Mouse (Mus musculus) thymus, adult 18-20 months (tissue): ENCODE results near the gene Stra6l.

Source experiments
- DNase-seq, 2 experiments: peaks; one replicate each; pipeline ENCODE4 v3.0.0; 2022; ENCODE audit warnings: mixed read lengths in 2 of 2

Stra6l gene

DNA sequence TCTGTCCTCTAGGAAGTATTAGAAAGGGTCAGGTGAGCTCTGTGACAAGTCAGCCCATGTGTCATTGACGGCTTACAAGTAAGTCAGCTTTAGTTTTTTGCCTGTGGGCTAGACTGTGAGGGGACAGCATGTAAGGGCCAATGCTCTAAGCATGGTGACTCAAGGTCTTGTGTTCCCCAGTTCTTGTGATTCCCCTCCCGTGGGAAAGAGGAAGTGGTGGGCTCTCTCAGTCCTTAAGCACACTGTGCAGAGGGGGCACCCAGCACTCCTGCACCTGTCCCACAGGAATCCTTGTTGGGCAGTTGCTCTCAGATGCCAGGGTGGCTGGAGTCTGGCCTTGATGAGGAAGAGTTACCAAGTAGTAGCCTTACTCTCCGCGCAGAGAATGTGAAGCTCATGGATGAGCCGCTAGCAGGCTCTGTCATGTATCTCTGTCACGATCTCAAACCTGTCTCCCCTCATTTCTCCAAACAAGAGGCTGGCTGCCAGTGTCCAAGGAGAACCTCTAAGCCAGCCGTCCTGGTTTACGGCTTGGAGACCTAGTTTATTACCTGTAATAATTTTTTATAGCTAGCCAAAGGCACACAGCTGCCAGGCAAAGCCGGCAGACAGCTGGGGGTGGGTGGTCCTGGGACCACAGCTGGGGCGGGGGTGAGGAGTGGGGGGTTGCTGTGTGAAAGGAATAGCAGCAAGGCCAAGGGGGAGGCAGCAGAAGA is at the start of gene Stra6l:
TSS of gene Stra6l (plus strand) at position 556 of the 716 bp plus-strand sequence.
- no peak for DNase-seq

DNA sequence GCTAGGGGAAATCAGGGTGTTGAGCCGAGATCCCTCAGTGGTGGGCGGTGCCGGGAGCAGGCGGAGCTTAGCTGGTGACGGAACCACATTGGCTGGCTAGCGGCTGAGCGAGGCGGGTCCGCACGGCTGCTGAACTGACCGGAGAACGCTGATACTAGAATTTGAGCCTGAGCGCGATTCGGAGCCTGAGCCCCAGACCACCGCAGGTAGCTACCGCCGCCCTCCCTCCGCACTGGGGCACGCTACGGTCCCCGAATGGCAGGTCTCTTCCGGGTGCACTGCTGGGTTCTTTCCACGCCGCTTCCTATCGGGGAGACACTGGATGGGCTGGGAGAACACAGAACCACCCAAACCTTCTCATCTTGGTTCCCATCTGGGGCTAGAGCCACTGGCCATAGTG is 49.5 kb upstream of the Stra6l start, which contains the start of gene Aldh1b1:
TSS of gene Aldh1b1 (plus strand) at position 59 of the 400 bp plus-strand sequence.
- DNase-seq, result peak; percentile 32 to 47

DNA sequence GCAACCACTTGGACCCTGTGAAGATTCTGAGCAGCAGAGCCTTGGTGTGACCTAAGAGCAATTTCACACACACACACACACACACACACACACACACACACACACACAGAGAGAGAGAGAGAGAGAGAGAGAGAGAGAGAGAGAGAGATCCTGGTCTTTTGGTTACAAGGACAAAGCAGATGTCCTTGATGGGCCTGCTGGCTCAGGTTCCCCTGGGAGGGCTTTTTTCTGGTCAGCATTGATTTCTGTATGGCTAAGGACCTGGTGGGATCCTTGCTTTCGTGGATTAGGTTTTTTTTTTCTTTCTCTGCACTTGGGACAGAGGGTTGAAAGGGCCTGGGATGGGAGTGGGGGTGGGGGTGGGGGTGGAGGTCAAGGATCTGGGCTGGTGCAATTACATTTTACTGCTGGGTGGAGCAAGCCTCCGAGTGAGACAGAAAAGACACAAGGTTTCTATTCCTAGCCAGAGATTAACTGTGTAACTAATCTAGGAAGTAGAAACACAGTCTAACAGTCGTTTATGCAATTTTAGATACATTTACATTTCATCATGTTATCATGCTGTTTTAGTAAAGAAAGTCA is 48.4 kb upstream of the Stra6l start:
- DNase-seq, result no peak

DNA sequence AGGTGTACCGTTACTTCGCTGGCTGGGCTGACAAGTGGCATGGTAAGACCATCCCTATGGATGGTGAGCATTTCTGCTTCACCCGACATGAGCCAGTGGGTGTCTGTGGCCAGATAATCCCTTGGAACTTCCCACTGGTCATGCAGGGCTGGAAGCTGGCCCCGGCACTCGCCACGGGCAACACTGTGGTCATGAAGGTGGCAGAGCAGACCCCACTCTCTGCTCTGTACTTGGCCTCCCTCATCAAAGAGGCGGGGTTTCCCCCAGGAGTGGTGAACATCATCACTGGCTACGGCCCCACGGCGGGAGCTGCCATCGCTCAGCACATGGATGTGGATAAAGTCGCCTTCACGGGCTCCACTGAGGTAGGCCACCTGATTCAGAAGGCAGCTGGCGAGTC is 45.6 kb upstream of the Stra6l start:
- no peak for DNase-seq

DNA sequence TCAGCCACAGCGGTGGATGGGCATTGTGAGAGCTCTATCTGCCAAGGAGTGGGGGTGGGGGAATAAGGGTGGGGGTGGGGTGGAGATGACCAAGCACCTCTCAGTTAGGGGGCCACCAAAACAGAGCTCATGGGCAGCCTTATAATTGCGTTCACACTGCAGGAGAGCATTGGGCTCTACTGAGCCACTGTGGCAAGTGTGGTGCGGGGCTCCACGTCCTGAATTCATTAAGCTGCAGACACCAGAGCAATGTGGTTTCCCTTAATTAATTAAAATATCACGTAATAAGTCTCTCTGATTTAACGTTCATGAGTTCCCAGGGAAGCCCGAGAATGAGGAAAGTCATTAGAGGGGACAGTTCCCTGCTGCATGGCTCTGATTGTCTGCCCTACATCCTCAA is 40.4 kb upstream of the Stra6l start:
- no peak for DNase-seq

DNA sequence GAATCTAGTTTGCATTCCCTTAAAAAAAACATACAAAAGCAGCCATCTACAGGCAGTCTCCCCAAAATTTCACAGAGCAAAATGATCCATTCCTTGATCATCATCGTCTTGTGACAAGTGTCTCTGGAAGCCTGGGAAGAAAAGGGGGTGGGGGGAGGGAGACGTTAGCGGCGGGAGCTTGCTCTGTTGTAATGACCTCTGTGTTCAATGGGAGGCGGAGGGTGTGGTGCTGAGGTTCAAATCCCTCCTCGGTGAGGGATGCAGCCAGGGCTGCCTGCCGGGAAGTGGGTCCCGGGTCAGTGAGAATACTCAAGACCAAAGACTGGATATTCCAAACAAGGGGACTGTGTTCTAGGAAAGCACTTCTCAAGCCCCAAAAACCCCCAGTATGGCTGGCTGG is 37.2 kb upstream of the Stra6l start:
- DNase-seq, result no peak

DNA sequence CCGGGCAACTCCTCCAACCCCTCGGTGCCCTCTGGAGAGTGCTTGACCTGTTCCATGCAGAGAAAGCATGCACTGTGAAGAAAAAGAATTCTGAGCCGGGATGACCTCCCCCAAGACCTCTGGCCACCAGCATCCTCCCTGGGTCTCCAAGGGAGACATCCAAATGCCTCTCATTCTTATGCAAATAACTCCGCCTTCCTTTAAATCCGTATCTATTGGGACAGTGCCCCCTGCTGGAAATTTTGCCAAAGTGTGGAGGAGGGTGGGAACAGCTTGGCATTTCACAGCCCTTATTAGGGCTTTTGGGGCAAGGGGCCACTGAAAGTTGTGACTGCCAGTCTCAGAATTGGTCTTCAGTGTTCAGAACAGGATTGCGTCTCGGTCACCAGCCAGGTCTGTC is 32.9 kb upstream of the Stra6l start:
- DNase-seq, result no peak

DNA sequence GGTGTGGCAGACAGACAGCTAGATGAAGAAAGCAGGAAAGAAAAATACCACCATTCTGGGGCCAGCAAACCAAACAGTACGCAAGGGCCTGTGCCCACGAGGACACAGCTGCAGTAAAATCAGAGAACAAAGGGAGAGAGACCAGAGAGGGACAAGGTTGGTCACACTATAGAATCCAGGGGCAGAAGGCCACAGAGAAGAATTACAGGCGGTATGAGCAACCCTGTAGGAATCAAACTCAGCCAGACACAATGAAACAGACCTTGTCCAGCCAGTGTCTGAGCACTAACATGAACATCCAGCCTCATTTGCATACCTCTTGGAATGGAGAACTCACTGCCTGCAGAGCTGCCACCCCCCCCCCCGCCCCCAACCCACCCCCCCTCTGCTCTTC is 29.7 kb upstream of the Stra6l start:
- DNase-seq, result no peak

DNA sequence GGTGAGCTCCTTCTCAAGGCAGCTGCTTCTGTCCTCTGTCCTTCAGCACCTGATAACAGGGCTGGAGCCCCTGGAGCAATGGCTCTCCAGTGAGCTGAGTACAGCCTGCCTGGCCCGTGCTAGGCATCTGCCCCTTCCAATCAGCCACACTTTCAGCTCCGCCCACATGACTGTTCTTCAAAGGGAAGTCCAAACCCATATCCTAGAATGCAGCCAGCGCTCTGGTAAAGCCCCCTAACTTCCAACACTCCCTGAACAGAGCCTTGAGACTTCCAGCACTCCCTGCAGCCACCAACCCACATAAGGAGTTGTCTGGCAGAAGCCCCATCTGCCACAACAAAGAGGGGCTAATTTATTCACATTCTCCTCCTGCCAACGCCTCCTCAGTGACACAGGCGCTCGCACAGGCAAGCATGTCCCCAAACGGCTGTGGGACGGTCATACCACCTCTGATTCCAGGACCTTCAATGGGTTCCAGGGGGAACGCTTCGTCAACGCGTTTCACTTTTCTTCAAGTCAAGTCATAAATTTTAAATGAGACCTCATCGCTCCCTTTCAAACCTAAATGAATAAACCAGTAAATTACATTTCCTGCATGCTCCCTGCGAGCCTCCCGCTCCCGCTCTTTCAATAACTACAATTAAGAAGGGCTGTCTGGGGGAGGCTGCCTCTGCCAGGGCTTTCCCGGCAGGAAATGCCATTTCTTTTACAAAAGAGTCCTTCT is 29.1 kb upstream of the Stra6l start:
- DNase-seq, result no peak

DNA sequence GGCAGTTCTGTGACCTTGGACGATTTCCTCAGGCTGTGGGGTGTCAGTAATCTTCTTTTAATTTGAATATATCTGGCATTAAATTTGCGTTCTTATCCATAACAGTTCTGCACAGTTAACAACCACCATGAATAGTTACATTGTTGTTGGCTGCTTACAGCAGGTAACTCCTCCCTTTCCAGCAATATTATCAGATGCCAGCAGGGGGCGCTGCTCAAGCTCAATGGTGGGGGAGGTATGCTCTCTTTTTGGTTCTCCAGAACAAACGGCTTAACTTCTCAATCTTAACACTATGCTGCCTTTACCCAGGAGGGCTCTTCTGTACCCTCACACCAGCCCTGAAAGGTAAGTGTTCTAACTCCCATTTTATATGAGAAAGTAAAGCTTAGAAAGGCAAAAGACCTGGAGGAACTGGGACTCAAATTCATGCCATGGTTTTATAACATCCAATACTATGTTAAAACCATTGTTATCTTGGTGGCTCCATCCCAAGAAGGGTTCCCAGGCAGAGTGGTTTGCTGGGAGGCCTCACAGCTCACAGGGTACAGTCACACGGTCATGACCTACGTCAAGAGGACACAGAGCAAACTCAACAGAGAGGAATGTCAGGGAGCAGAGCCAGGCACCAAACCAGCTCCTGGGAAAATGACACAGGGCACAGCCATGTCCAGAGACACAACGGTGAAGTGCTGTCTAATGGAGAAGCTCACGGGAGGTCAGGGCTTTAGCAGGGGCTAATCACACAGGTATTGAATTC is 28.2 kb upstream of the Stra6l start:
- DNase-seq, result peak in 1 of 2 experiments; percentile 15

DNA sequence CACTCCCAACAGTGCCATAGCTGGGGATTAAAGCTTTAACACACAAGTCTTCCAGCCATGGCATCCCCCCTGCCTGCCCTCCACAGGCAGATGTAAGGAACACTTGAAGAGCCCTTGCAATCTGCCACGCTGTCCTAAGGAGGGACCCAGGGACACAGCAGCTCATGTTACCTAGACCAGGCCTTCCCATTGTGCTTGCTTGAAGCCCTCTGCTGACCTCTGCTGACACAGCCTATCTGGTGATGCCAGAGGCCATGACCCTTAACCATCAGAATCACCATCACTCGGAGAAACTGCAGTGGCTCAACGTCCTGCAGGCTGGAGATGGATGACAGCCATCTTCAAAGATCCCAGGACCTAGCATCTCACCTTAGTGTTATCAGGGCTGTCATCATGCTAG is 26.5 kb upstream of the Stra6l start:
- DNase-seq, result no peak

DNA sequence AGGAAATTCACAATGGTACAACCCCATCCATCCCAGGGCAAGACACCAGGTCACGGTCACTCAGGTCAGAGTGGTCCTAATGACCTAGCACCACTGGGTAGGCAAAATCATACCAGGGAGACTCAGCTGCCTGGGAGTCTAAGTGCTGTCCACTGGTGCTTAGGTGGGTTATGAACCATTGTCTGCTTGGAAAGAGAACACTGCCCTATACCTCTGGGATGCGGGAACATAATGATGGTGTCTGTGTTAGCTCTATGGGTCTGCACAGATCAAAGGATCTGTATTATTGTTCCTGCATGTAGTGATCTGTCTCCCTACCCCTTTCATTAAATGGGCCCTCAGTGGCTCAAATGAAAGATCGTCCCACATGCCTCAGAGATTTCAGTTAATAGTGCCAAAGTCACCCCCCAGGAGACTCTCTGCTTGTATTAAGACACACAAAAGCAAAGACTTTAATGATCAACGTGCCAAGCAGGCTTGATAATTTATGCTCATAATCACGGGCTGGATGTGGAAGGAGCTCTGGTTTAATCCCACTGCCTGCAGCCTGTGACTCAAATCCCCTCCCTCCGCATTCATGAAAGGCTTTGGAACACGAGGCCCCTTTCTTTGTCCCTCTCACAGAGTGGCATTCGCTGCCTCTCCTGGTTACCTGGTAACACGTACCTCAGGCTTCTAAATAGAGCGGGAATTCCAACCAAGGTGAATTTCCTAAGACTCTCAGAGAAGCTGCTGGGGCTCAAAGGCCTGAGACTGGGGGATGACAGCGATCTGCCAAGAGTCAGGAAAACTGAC is 25.5 kb upstream of the Stra6l start:
- DNase-seq, result no peak

DNA sequence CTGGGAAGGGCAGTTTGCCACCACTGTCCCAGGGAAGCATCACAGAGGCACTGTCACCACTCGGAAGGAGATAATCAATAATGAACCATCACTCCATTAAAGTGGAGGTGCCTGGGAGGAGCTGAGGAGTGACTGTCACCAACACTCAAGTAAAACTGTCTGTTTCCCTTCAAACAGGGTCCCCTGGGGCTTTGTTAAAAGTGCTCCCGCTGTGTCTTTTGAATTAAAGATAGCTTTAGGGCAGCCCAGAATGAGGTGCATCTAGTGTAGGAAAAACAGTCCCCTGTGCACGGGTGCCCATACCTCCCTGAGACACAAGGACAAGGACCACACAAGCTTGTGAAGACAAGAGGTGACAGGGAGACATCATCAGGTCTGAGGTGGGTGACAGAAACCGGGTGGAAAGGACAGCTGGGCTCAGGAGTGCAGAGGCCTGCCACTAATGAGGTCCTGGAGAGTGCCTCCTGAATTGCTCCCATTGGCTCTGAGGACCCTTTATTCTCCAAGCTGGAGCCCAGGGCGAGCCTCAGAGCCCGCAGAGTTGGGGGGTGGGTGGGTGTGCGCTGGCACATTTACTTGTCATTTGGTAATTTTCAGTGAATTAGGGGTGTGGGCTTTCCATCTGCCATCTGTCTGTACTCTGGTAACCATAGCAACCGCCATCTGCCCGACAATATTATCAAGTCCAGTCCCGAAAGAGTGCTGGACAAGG is 24.3 kb upstream of the Stra6l start:
- DNase-seq, result no peak

DNA sequence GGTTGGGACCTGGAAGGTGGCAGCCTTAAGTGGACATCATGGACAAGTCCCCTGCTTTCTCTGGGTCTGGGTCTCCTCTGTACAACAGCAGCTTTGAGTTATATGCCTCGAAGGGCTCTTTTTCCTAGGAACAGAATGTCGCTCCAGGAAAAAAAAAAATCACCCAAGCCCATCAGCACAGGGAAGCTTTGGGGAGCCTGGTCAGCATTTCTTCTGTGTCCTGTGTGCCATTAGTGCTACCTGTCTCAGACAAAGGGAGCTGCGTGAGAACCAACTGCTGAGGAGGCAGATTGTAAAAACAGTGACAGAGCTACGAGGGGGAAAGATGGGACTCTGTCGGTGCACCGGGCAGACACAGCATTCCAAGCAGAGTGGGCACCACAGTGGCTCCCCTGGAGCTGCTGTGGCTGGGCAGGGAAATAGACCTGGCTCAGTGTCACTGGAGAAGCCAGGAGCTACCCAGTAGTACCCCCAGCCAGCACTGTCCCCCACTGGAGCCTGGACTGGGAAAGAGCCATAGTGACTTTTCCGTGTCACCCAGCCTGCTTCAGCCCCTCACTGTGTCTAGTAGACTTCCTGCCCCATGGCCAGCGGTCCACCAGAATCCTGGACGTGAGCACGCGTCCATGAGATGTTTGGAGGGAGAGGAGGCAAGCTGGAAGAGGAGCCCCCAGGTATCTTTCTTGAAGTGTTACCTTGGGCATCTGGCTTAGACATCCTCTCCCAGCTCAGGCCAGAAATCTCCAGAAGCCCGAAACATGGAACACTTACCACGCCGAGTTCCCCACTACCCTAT is 23.5 kb upstream of the Stra6l start:
- DNase-seq, result no peak

DNA sequence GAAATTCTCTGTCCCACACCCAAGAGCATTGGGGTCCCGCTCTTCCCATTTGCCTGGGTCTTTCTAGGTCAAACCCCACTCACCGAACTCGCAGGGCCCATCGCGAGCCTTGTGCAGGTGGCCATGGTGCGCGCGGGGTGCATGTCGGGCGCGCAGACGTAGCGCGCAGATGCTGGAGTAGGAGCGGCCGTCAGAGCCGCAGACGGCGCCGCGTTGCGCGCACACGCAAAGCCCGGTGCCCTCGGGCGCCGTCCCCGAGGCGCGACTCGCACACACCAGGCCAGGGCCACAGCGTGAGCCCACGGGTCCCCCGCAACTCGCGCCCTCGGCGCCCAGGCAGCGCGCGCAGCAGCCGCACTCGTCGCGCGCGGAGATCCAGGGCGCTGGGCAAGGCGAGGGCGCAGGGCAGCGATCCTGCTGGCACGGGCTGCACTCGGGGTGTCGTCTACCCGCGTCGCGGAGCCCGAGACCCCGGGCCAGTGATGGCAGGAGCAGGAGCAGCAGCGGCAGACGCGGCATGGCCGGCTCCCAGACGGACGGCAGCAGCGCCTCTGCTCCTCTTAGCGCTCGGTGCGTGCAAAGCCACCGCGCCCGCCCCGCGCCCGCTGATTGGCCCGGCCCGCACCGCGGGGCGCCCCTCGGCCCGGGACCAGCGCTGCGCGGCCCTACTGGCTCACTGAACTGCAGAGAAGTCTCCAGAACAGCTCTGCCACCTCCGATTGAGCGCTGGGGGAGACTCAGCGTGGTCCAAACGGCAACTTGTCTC is 22.0 kb upstream of the Stra6l start, which contains the start of gene Igfbpl1:
TSS of gene Igfbpl1 (minus strand) at position 649 of the 766 bp plus-strand sequence.
- DNase-seq, result no peak

DNA sequence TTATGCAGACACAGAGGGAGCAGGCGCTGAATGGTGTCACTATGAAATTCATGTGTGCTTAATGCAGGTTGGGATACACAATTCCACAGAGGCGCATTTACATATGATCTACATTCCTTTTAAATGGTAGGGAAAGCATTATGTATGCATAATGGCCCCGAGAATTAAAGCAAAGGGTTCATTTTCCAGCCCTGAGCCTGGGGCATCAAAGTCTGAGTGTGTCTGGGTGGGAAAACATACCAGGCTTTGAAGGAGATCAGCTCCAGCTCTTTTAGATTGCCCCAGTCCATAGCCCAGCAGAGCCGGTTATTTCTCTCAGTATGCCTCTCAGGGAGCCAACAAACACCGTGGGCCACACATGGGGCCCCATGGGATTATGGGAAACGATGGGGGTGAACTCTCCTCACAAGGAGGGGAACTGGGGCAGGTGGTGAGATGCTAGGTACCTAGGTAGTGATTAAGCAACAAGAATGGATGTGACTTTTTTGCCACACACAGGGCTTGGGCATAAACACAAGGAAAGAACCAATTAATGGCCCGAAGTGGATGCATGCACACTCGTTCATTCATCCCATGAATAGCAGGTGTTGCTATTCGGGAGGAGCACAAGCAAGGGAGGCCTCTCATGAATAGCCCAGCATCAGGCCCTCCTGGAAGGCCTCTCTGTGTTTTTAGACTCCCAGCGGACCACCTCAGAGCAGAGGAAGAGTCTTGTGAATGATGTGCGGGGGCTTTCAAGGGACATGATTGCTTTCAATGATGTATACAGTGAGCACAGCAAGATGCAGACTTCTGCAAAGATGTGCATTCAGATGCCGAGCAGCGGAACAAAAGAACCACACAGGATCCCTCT is 18.3 kb upstream of the Stra6l start:
- DNase-seq, result no peak

DNA sequence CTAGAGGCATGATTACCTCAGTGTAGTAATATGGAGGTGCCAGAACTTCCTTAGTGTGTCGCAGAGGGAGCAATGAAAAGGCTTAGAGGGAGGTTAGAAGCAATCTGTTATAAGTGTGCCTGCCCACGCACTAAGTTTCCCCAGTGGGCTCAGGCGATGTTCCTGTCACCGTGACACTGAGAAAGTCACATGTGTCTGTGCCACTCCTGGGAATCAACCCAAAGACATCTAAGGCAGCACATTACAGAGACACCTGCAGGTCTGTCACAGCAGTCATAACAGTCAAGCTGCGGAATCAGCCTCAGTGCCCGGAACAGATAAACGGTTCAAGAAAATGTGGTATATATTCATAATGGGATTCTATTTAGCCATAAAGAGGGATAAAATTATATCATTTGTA is 16.5 kb upstream of the Stra6l start:
- no peak for DNase-seq

DNA sequence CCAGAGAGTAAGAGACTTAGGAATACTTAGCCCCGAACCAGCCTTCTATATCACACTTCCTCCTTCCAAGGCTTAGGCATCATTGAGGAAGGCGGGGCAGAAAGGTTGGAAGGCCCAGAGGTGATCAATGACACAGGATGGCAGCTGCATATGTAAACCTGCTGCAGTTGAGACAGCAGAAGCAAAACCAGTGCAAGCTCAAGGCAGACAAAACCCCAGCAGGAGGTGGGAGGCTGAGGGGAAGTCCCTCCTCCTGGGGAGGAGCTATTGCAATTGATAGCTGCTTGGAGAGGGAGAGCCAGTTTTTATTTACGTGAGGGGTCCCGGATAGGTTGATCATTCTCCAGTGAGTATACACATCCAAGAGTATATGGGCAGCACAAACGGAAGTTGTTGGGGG is 15.0 kb upstream of the Stra6l start:
- no peak for DNase-seq

DNA sequence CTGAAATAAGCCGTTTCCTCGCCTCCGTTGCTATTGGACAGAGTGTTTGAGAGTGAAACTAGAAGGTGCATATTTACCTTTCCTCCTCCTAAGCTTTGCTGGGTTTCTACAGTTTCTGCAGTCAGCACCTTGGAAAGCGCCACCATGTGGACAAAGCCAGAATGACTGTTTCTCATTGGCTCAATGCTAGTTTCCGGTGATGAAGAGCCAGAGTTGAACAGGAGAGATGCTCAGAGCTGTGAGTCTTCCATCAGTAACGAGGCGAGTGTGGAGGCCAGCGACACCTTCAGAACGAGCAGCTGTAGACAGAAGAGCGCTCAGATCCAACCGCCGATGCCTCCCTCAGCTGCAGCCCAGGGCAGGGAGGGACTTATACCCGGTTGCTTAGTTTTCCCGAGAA is 4.1 kb upstream of the Stra6l start:
- DNase-seq, result no peak
